Mouse (Mus musculus) CD8-positive naive resting alpha-beta T cell, adult 2 months (primary cell): ENCODE measurements around the gene Tbk1.

Source experiments
- DNase-seq, 2 experiments: peaks; one replicate each; pipeline ENCODE4 v3.0.0; 2022; ENCODE audit warnings: low read depth in 2 of 2, low spot score in 2 of 2

Gene Tbk1

DNA sequence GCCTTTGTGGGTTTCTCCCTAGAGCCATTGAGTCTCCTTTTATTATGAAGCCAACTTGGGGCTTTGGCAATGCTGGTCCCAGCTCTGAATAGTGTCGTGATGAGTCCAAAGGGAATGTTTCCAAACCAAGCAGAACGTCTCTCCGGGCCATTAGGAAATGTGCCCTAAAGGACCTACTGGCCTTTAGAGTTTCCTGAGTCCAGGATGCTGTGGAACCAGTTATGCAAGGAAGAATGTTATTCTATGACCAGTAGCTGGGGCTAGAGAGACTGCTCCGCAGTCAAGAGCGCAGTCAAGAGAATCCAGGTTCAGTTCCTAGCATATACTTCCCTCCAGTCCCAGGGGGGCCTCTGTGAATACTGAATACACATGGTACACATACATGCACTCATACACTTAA lies 86.6 kb downstream of the Tbk1 start:
- no peak for DNase-seq

DNA sequence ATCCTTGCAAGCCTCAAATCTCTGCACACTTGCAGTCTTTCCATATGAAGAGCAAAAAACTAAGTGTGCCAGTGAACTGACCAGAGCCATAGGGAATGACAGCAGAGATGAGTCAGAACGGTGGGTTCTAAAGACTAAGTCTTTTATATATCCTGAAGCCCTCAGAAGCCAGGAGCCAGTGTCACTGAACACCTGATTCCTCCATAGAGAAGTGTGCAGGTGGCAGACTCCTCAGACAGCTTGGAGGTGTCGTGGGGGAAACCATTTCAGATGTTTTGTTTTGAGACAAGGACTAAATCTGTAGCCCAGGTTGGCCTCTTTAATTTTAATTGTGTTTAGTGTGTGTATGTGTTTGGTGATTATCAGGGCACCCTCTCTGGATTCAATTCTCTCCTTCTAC lies 87.5 kb downstream of the Tbk1 start:
- no peak for DNase-seq

GRCm38 (mm10) chr10:121498481-121498904 lies 88.1 kb downstream of the Tbk1 start:
- DNase-seq = no peak

- no peak for DNase-seq
Observed at GRCm38 (mm10) chr10:121497968-121498367, 88.6 kb downstream of the Tbk1 start.

DNA sequence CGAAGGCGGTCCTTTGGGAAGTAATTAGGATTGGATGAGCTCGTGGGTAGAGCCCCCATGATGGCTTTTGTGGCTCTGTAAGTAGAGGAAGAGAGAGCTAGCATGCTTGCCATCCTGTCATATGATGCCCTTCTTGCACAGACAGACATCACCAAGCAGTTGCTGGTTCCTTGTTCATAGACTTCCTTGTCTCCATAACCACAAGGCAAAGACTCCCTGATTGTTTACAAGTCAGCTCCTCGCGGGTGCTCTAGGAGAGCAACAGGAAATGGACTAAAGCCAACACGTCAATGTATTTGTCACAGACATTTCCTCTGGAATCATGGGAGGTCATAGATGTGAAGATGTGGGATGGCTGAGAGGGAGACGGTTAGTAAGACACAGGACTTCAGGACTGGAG lies 90.0 kb downstream of the Tbk1 start:
- DNase-seq = no peak
